Mouse (Mus musculus) embryonic fibroblast, embryonic 13.5 days (primary cell): ENCODE results near the gene Igf1r. TPM values are rescaled to one million over a fixed set of nuclear protein-coding genes. Genes with fewer than 3 reads are reported as not detected.

Experiments used
- H3K27ac ChIP-seq: 2 replicates; pipeline ENCODE4 v1.5.1; 2012; ENCODE audit warnings: low read length, control low read depth, inconsistent platforms; ENCODE audit not compliant: insufficient read depth
- H3K4me1 ChIP-seq: 2 replicates; pipeline ENCODE4 v1.6.1; 2011; ENCODE audit warnings: low read length; ENCODE audit not compliant: control insufficient read depth, insufficient read depth
- H3K4me3 ChIP-seq: 2 replicates; pipeline ENCODE4 v1.5.1; 2011; ENCODE audit warnings: mild to moderate bottlenecking, control low read depth, low read length; ENCODE audit not compliant: insufficient read depth
- CTCF ChIP-seq: IDR thresholded peaks from 2 replicates; pipeline ENCODE4 v1.5.1; 2011; ENCODE audit warnings: mild to moderate bottlenecking, control low read depth, low read length, moderate library complexity, borderline replicate concordance; ENCODE audit not compliant: insufficient read depth
- POLR2A ChIP-seq: IDR thresholded peaks from 2 replicates; pipeline ENCODE4 v1.6.1; 2011; ENCODE audit warnings: low read depth, mild to moderate bottlenecking, control low read depth, low read length, moderate library complexity
- polyA plus RNA-seq: library from polyadenylated mRNA; stranded (reverse); fragments of >200 nt; gene quantifications from 2 replicates; pipeline ENCODE4 v1.2.4, GENCODE M21; 2011; ENCODE audit warnings: low read depth; ENCODE audit not compliant: missing spikeins, insufficient read length

Gene Igf1r
- polyA plus RNA-seq, result 65.4 and 81.6 TPM in 2 replicates

DNA sequence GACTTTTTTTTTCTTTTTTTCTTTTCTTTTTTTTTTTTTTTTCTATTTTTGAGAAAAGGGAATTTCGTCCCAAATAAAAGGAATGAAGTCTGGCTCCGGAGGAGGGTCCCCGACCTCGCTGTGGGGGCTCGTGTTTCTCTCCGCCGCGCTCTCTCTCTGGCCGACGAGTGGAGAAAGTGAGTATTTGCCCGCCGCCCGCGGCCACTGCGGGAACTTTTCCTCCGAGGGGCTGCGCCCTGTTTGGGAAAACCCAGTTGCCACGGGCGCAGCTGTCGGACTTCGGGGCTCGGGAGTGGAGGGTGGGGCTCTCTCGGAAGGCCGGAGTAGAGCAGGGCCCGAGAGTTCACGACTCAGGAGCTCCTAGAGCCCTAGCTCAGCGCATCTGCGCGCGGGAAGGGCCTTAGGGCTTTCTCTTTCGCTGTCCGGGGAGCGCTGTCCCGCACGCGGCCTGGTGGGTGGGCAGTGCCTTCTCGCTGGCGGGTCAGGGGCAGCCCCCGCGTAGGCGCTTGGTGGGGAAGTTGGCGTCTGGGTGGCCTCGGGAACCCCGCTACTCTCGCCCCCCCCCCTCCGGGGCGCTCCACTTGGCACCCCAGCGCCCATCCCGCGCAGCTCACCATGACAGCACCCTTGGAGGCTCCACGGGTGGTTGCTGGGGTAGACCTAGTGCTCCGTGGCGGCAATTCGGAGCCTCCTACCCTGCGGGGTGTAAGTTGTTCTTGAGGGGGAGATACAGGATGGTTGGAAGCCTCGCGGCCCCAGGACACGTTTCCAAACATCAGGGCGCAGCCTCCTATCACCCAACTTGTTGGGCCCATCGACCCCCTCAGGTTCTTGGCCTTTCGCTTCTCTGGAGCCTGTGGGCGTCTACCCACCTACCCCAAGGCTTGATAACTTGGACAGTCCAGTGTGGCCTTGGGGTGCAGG is at the start of gene Igf1r:
Igf1r (plus strand) TSS at position 51 of the 924 bp plus-strand sequence.
- TF ChIP-seq CTCF (no peak), POLR2A (no peak)
- Histone ChIP-seq H3K27ac (peak within 1 kb of the TSS; percentile 98), H3K4me1 (peaks cover 8% of the 10 kb centered on the region; the same call in 1 of the 2 replicates), H3K4me3 (peak within 1 kb of the TSS; percentile 77)

DNA sequence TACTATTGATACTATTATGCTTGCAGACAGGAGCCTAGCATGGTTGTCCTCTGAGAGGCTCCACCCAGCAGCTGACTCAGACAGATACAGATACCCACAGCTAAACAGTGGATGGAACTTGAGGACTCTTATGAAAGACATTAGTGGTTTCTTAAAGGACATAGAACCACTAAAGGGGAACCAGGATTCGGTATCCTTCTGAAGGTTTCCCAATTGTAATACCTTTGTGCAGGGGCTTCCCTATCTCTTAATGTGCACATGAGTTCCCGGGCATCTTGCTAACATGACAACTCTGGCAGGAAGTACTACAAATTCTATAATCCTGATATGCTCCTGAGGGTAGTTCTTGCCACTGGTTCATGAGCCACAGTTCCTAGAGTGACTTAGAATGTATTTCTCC is 46.3 kb upstream of the Igf1r start:
- peaks cover 8% of the 10 kb centered on the region for H3K4me1 ChIP-seq
- no peak overlapping the region for H3K27ac ChIP-seq
- TF ChIP-seq POLR2A, result no peak
- TF ChIP-seq CTCF, result no peak
- H3K4me3 ChIP-seq, result no peak overlapping the region

DNA sequence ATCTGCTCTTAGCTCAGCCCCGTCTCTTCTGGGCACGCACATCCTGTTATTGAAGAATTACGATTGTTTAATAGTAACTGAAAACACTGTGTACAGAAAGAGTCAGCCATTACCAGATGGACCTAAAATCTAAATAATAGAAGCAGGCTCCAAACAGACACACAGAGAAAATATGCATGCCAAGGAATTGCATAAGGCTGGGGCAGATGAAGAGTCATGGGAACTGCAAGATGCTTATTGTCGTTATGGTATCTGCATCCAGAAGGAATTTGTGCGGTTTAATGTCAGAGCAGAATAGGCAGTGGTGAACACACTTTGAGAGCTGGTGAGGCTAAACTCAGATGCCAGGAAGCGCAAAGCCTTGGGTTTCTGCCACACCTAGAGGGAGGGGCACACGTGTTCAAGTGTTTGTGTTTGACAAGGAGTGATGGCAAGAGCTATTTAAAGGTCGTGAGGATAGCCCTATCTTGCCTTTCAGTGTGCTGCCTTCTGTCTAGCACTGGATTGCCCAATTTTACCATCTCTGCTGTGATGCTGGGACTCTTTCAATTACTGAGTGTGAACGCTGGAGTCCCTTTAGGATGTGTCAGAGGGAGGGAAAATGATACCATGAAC is 44.7 kb upstream of the Igf1r start:
- Histone ChIP-seq H3K27ac (no peak overlapping the region), H3K4me1 (peaks cover 13% of the 10 kb centered on the region), H3K4me3 (no peak overlapping the region)
- TF ChIP-seq POLR2A, result no peak
- no peak for TF ChIP-seq CTCF

DNA sequence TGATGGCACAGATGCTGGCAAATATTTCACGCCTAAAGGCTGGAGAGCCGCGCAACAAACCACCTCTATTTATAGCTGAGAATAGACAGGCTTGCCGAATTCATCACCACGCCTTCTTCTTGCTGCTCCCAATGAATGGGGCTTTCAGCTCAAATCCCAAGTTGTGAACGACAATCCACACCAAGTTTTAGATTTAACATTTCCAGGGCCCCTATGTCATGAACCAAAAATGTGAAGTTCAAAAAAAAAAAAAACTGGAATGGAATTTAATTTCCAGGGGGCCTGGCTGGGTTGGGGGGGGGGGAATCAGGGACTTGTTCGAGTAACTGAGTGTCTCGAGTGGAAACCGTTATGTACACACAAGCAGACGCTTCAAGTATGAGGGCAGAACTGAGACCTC is 42.1 kb upstream of the Igf1r start:
- Histone ChIP-seq H3K27ac (peak overlapping the region; percentile 62), H3K4me3 (no peak overlapping the region), H3K4me1 (peaks cover 13% of the 10 kb centered on the region)
- TF ChIP-seq CTCF (no peak), POLR2A (no peak)

DNA sequence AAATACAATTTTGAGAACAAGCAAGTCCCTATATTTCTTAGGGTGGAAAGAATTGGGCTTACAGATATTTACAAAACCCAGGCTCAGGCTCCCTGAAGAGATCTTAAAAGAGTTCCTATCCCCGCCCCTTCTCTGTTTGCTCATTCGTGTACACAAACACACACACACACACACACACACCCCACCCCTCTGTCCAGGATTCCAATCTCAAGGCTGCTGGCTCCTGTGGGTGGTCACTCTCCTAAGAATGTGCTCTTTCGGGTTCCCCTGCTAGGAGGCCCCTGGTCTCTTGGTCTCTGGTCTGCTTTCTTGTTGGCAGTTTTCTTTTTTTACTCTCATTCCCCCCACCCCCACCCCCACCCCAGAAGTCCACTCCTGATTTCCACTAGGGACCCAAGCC is 41.7 kb upstream of the Igf1r start:
- H3K4me1 ChIP-seq, result peaks cover 13% of the 10 kb centered on the region
- H3K4me3 ChIP-seq, result no peak overlapping the region
- TF ChIP-seq CTCF, result no peak
- TF ChIP-seq POLR2A, result no peak
- peak overlapping the region; percentile 62 for H3K27ac ChIP-seq

DNA sequence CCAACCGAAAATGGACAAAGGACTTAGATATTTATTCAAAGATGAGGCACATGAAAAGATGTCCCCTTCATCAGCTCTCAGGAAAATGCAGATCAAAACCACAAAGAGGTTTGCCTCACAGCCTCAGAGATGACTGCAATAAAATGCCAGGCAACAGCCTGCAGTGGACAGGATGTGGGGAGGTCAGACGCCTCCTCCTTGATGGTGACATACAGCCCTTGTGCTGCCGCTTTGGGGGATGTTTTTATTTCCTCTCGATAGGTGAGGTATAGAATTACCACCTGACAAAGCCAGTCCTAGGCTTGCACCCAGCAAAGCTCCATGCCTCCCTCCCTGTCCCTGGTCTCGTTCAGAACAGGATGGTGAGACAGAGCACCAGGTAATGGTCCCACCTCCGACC is 40.8 kb upstream of the Igf1r start:
- no peak overlapping the region for H3K27ac ChIP-seq
- H3K4me3 ChIP-seq, result no peak overlapping the region
- no peak for TF ChIP-seq POLR2A
- no peak for TF ChIP-seq CTCF
- peaks cover 18% of the 10 kb centered on the region for H3K4me1 ChIP-seq

DNA sequence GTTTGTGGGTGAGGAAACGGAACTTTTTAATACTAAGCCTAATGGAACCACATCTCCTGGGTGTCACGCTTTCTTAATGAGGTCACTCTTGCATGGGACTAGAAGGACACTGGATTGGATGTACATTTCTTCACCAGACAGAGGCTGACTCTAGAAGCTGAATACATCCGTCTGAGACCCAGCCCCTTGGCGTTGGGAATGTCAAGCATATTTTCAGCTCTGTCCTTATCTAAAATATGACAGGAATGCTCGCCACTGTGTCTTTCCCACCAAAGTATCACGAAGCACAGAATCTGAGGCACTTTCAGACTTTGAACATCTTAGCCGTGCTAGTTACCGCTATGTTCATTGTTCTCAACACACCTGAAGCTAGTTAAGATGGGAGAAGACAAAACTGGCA is 35.7 kb upstream of the Igf1r start:
- Histone ChIP-seq H3K27ac (no peak overlapping the region), H3K4me1 (peaks cover 11% of the 10 kb centered on the region), H3K4me3 (no peak overlapping the region)
- TF ChIP-seq POLR2A, result no peak
- TF ChIP-seq CTCF, result no peak

DNA sequence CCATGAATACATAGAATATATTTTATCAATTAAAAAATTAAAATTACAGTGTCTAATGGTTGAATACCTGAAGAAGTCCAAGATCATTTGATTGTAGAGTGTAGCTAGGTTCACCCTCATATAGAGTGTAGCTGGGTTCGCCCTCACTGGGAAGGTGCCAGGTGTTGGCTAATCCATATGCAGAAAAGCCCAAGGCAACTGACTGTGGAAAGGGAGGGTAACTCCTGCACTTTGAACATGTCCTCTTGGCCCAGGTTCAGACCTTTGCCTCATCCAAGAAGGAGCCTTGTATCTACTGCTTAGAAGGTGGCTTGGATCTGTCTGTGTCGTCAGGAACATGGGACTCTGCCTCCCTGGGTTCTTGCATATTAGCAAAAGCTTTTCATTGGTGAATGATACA is 34.9 kb upstream of the Igf1r start:
- H3K27ac ChIP-seq, result no peak overlapping the region
- no peak for TF ChIP-seq POLR2A
- no peak for TF ChIP-seq CTCF
- no peak overlapping the region for H3K4me3 ChIP-seq
- H3K4me1 ChIP-seq, result peaks cover 9% of the 10 kb centered on the region

DNA sequence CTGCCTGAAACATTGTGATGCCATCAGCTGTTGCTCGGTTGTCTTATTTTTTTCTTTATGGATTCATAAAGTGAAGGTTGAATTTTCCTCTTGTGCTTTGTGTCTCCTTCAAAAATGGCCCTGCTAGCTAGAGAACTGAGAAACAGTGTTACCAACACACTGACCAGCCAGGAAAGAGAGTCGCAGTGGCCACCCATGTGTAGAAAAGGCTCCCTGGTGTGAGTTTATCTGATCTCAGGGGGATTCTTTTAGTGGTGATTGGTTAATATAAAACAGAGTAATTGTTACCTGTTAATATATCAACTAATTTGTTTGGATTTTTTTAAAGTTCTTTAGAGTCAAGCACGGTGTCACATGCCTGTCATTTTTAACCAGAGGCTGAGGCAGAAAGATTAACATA is 33.2 kb upstream of the Igf1r start:
- TF ChIP-seq CTCF, result no peak
- no peak for TF ChIP-seq POLR2A
- no peak overlapping the region for H3K27ac ChIP-seq
- H3K4me3 ChIP-seq, result no peak overlapping the region
- peaks cover 9% of the 10 kb centered on the region for H3K4me1 ChIP-seq

DNA sequence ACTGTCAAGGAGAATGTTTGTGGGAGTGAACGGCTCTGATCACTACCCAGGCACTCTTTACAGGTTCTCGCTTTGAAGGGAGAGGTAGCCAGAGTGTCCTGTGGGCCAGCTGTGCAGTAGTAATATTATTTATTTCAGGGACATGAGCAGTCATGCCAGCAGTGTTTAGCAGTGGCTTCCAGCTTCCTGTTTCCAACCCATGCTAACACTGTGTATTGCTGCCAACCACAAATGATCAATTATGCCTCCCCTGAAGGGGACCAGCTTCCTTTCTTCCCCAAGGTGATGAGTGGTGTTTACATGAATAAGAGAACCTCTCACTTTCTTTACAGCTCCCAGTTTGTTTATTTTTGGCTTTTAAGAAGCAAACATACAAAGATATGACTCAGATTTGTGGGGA is 28.4 kb upstream of the Igf1r start:
- Histone ChIP-seq H3K27ac (no peak overlapping the region), H3K4me3 (no peak overlapping the region), H3K4me1 (no peaks in the 10 kb centered on the region)
- TF ChIP-seq POLR2A (no peak), CTCF (no peak)

DNA sequence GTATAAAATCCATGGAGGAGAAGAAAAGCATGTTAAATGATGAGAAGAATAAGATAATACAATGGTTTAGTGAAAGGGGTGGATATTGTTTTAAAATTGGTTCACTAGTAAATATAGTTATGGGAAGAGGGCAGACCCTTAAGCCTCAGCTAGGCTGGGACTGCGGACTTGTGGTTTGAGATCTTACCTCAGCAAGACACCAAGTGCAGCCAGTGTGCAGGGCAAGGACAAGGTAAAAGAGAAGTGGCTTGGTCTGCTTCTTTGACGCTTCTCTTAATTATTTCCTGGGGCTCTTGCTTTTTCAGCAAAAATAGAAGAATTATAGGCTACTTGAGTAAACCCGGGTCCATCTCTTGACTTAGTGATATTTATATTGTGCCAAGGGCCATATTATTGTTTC is 22.5 kb upstream of the Igf1r start:
- TF ChIP-seq CTCF, result no peak
- no peak overlapping the region for H3K27ac ChIP-seq
- H3K4me3 ChIP-seq, result no peak overlapping the region
- 0 out of 2 replicates have a peak, but pooled peaks cover 3% of the 10 kb centered on the region for H3K4me1 ChIP-seq
